8 mouse cellular contexts compared by ENCODE assay signal in the genomic region with DNA sequence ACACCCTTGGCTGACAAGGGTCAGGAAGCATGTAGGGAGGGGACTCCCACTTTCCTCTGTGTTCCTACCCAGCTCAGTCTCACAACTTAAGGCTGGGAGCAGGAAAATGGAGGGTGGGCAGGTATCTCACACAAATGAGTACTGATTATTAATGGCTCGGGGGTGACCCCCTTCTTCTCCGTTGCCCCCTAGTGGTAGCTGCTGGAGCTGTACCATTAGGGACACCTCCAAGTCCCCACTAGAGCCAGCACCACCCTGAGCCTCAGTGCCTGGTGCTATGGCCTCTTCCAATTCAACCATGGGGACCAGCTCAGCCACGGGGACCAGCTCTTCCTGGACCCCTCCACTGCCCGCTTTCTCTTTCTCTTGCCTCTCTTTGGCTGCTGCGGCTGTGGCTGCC. TPM values are rescaled to one million over a fixed set of nuclear protein-coding genes. Genes with fewer than 3 reads are reported as not detected.
DNase-seq lines count a peak whose midpoint lies in the region; ATAC-seq lines count a peak whose summit lies in the region.

No protein-coding gene starts in this region.

- H3K4me3 ChIP-seq in heart, embryonic 14.5 days (ENCODE audit: control insufficient read depth in 1 of 2, insufficient read depth in 1 of 2, low read depth in 1 of 2, low read length in 2 of 2): no peak overlapping the region

- ATAC-seq in CD4-positive, CD25-positive, alpha-beta regulatory T cell, adult 4 months: no peak
- ATAC-seq in heart, embryonic 14.5 days (ENCODE audit: insufficient number of reproducible peaks, insufficient read depth, low FRiP score, low read depth): peak; percentile 18; the same call in 1 of the 2 replicates
- peak; percentile 58 for ATAC-seq in megakaryocyte progenitor cell, adult 5-6 weeks (replicated peaks; ENCODE audit: poor library complexity)

- no peak overlapping the region for H3K27ac ChIP-seq in heart, embryonic 14.5 days (replicated peaks in 1 of 2; ENCODE audit: control insufficient read depth in 1 of 2, insufficient read depth in 1 of 2, low read depth in 2 of 2, low read length in 2 of 2)

- WGBS in heart, embryonic 14.5 days: 57% methylated on average over 5 of the region's 5 CpGs

- DNase-seq in CD4-positive, CD25-positive, alpha-beta regulatory T cell, adult 2 months (ENCODE audit: low read depth, low spot score): peak; percentile 77
- DNase-seq in layer of hippocampus, postnatal 10 days (ENCODE audit: low spot score in 2 of 2): peak; percentile 46 to 54
- DNase-seq in layer of hippocampus, postnatal 36 days: no peak
- peak; percentile 61 to 74 for DNase-seq in adrenal gland, postnatal 36 days
- peak; percentile 62 for DNase-seq in thymus, postnatal 0 days (ENCODE audit: low spot score)

- no peak overlapping the region for H3K9ac ChIP-seq in heart, embryonic 14.5 days (ENCODE audit: low read length)

- no peaks in the 10 kb centered on the region for H3K9me3 ChIP-seq in heart, embryonic 14.5 days (ENCODE audit: control insufficient read depth, low read length)

- H3K4me1 ChIP-seq in heart, embryonic 14.5 days (ENCODE audit: control insufficient read depth in 2 of 2, insufficient read depth in 2 of 2, low read length in 2 of 2): peaks cover 25% of the 10 kb centered on the region in 2 experiments

- H3K4me2 ChIP-seq in heart, embryonic 14.5 days (ENCODE audit: low read length): no peak overlapping the region

- no peaks in the 10 kb centered on the region for H3K27me3 ChIP-seq in heart, embryonic 14.5 days (ENCODE audit: control insufficient read depth, insufficient read depth, low read length)

- peaks cover 62% of the 10 kb centered on the region for H3K36me3 ChIP-seq in heart, embryonic 14.5 days (ENCODE audit: control insufficient read depth, insufficient read depth, low read length)

RNA-seq across cellular contexts. Expression of gene Atp2a1, which starts 4.4 kb away (rescaled TPM):
- polyA plus RNA-seq in CD4-positive, CD25-positive, alpha-beta regulatory T cell, adult 4 months (2017; shearing (Covaris generic)): under 1 TPM; 0.18 to 0.38 TPM
- under 1 TPM; 0.09 to 0.58 TPM for total RNA-seq in layer of hippocampus, postnatal 10 days (2021)
- under 1 TPM; 0.55 to 0.63 TPM for total RNA-seq in layer of hippocampus, postnatal 36 days (2021)
- under 1 TPM in 1 of 2 experiments, not detected in 1; 0.33 TPM for total RNA-seq in adrenal gland, postnatal 36 days (2021)
- 0.26 and 1.3 TPM in 2 replicates for polyA plus RNA-seq in heart, embryonic 14.5 days (2014; fragmentation: Nextera tagmentation; extraction: Ambion mirVana)
- not detected in 2 replicates for total RNA-seq in megakaryocyte progenitor cell, adult 5-6 weeks (2015)
- total RNA-seq in megakaryocyte progenitor cell, adult 5-6 weeks (2017): not detected in 2 replicates
- polyA plus RNA-seq in thymus, postnatal 0 days (2015; fragmentation: Nextera tagmentation; extraction: Ambion mirVana): 3.1 and 4.2 TPM in 2 replicates

RNA-seq across cellular contexts. Expression of gene Sh2b1, which starts 8.0 kb away (rescaled TPM):
- polyA plus RNA-seq in CD4-positive, CD25-positive, alpha-beta regulatory T cell, adult 4 months (2017; shearing (Covaris generic)): 10 to 100 TPM; 11.5 to 13.1 TPM
- 10 to 100 TPM; 68.1 to 69.6 TPM for total RNA-seq in layer of hippocampus, postnatal 10 days (2021)
- total RNA-seq in layer of hippocampus, postnatal 36 days (2021): 10 to 100 TPM; 72.5 to 73.2 TPM
- total RNA-seq in adrenal gland, postnatal 36 days (2021): 10 to 100 TPM; 55.3 to 59.5 TPM
- 35.6 and 39.0 TPM in 2 replicates for polyA plus RNA-seq in heart, embryonic 14.5 days (2014; fragmentation: Nextera tagmentation; extraction: Ambion mirVana)
- 33.4 and 36.3 TPM in 2 replicates for total RNA-seq in megakaryocyte progenitor cell, adult 5-6 weeks (2015)
- 19.3 and 20.1 TPM in 2 replicates for total RNA-seq in megakaryocyte progenitor cell, adult 5-6 weeks (2017)
- polyA plus RNA-seq in thymus, postnatal 0 days (2015; fragmentation: Nextera tagmentation; extraction: Ambion mirVana): 37.8 and 38.6 TPM in 2 replicates

RNA-seq across cellular contexts. Expression of gene Tufm, which starts 19.9 kb away (rescaled TPM):
- 10 to 100 TPM; 79.8 to 89.2 TPM for polyA plus RNA-seq in CD4-positive, CD25-positive, alpha-beta regulatory T cell, adult 4 months (2017; shearing (Covaris generic))
- 100 to 1,000 TPM in 1 of 2 experiments, 10 to 100 TPM in 1; 88.2 to 106 TPM for total RNA-seq in layer of hippocampus, postnatal 10 days (2021)
- total RNA-seq in layer of hippocampus, postnatal 36 days (2021): 10 to 100 TPM; 88.9 to 94.0 TPM
- total RNA-seq in adrenal gland, postnatal 36 days (2021): 100 to 1,000 TPM; 219 to 221 TPM
- 188 and 199 TPM in 2 replicates for polyA plus RNA-seq in heart, embryonic 14.5 days (2014; fragmentation: Nextera tagmentation; extraction: Ambion mirVana)
- 89.9 and 97.9 TPM in 2 replicates for total RNA-seq in megakaryocyte progenitor cell, adult 5-6 weeks (2015)
- 85.6 and 89.2 TPM in 2 replicates for total RNA-seq in megakaryocyte progenitor cell, adult 5-6 weeks (2017)
- 95.4 and 104 TPM in 2 replicates for polyA plus RNA-seq in thymus, postnatal 0 days (2015; fragmentation: Nextera tagmentation; extraction: Ambion mirVana)

RNA-seq across cellular contexts. Expression of gene Atxn2l, which starts 36.0 kb away (rescaled TPM):
- 10 to 100 TPM; 15.6 to 17.4 TPM for polyA plus RNA-seq in CD4-positive, CD25-positive, alpha-beta regulatory T cell, adult 4 months (2017; shearing (Covaris generic))
- 100 to 1,000 TPM; 118 to 123 TPM for total RNA-seq in layer of hippocampus, postnatal 10 days (2021)
- total RNA-seq in layer of hippocampus, postnatal 36 days (2021): 100 to 1,000 TPM; 113 to 134 TPM
- 100 to 1,000 TPM in 1 of 2 experiments, 10 to 100 TPM in 1; 82.9 to 112 TPM for total RNA-seq in adrenal gland, postnatal 36 days (2021)
- 31.2 and 38.8 TPM in 2 replicates for polyA plus RNA-seq in heart, embryonic 14.5 days (2014; fragmentation: Nextera tagmentation; extraction: Ambion mirVana)
- 86.9 and 88.6 TPM in 2 replicates for total RNA-seq in megakaryocyte progenitor cell, adult 5-6 weeks (2015)
- total RNA-seq in megakaryocyte progenitor cell, adult 5-6 weeks (2017): 29.0 and 29.5 TPM in 2 replicates
- polyA plus RNA-seq in thymus, postnatal 0 days (2015; fragmentation: Nextera tagmentation; extraction: Ambion mirVana): 37.9 and 38.5 TPM in 2 replicates

RNA-seq across cellular contexts. Expression of gene Rabep2, which starts 38.7 kb away (rescaled TPM):
- 10 to 100 TPM; 31.9 to 68.2 TPM for polyA plus RNA-seq in CD4-positive, CD25-positive, alpha-beta regulatory T cell, adult 4 months (2017; shearing (Covaris generic))
- 10 to 100 TPM; 10.8 to 13.1 TPM for total RNA-seq in layer of hippocampus, postnatal 10 days (2021)
- total RNA-seq in layer of hippocampus, postnatal 36 days (2021): 10 to 100 TPM; 13.4 to 17.5 TPM
- total RNA-seq in adrenal gland, postnatal 36 days (2021): 10 to 100 TPM; 48.4 to 72.8 TPM
- 19.6 and 19.8 TPM in 2 replicates for polyA plus RNA-seq in heart, embryonic 14.5 days (2014; fragmentation: Nextera tagmentation; extraction: Ambion mirVana)
- total RNA-seq in megakaryocyte progenitor cell, adult 5-6 weeks (2015): 4.0 and 4.9 TPM in 2 replicates
- 12.9 and 19.5 TPM in 2 replicates for total RNA-seq in megakaryocyte progenitor cell, adult 5-6 weeks (2017)
- polyA plus RNA-seq in thymus, postnatal 0 days (2015; fragmentation: Nextera tagmentation; extraction: Ambion mirVana): 22.2 and 22.7 TPM in 2 replicates

Comparison
In these comparisons a context has a peak if more than half of its experiments do, and no peak if none do; other contexts are left out.
1. DNase-seq: peak in CD4-positive, CD25-positive, alpha-beta regulatory T cell, adult 2 months (single experiment), layer of hippocampus, postnatal 10 days (2 of 2), adrenal gland, postnatal 36 days (2 of 2) and thymus, postnatal 0 days (single experiment); none in layer of hippocampus, postnatal 36 days (0 of 2).